Mouse (Mus musculus) ES-Bruce4 (cell line): ENCODE results near the gene Uhrf2. TPM values are rescaled to one million over a fixed set of nuclear protein-coding genes. Genes with fewer than 3 reads are reported as not detected.

Experiments
- H3K27ac ChIP-seq: 2 replicates; pipeline ENCODE4 v1.5.1; 2012; ENCODE audit warnings: low read length, inconsistent platforms; ENCODE audit not compliant: insufficient read depth
- H3K27me3 ChIP-seq: 2 replicates; pipeline ENCODE4 v1.6.1; 2012; ENCODE audit warnings: mild to moderate bottlenecking, low read length, inconsistent platforms; ENCODE audit not compliant: control insufficient read depth, poor library complexity, insufficient read depth, severe bottlenecking
- H3K36me3 ChIP-seq: 2 replicates; pipeline ENCODE4 v1.6.1; 2012; ENCODE audit warnings: inconsistent platforms, mild to moderate bottlenecking, low read length, moderate library complexity; ENCODE audit not compliant: control insufficient read depth, poor library complexity, insufficient read depth, severe bottlenecking
- H3K4me1 ChIP-seq: one replicate; pipeline ENCODE4 v1.8.1; 2011; ENCODE audit warnings: low read length; ENCODE audit not compliant: control insufficient read depth, insufficient read depth
- H3K4me3 ChIP-seq: 2 replicates; pipeline ENCODE4 v1.5.1; 2011; ENCODE audit warnings: low read depth, mild to moderate bottlenecking, low read length
- H3K9ac ChIP-seq: 2 replicates; pipeline ENCODE4 v1.6.1; 2012; ENCODE audit warnings: low read depth, mild to moderate bottlenecking, inconsistent platforms; ENCODE audit not compliant: poor library complexity, severe bottlenecking
- H3K9me3 ChIP-seq: replicated peaks from 2 replicates; pipeline ENCODE4 v1.6.1; 2012; ENCODE audit warnings: mild to moderate bottlenecking, low read length, inconsistent platforms; ENCODE audit not compliant: control insufficient read depth, poor library complexity, insufficient read depth, severe bottlenecking
- CTCF ChIP-seq: IDR thresholded peaks from one replicate; pipeline ENCODE4 v1.8.1; 2011; ENCODE audit warnings: low read depth, low read length
- EP300 ChIP-seq: IDR thresholded peaks from 2 replicates; pipeline ENCODE4 v1.6.1; 2011; ENCODE audit warnings: low read depth, low read length; ENCODE audit not compliant: insufficient read depth
- POLR2A ChIP-seq: IDR thresholded peaks from one replicate; pipeline ENCODE4 v1.8.1; 2011; ENCODE audit warnings: low read length; ENCODE audit not compliant: insufficient read depth
- polyA plus RNA-seq: library from polyadenylated mRNA; stranded (reverse); fragments of >200 nt; gene quantifications from 2 replicates; pipeline ENCODE4 v1.2.4, GENCODE M21; 2011; ENCODE audit warnings: low read depth; ENCODE audit not compliant: missing spikeins, insufficient read depth, insufficient read length

Gene Uhrf2
- polyA plus RNA-seq, 1 experiment, result 107 TPM

- H3K9me3 ChIP-seq, result no peaks in the 10 kb centered on the region
- H3K4me3 ChIP-seq, result no peak overlapping the region
- no peak overlapping the region for H3K27ac ChIP-seq
- no peak overlapping the region for H3K9ac ChIP-seq
- H3K27me3 ChIP-seq, result no peaks in the 10 kb centered on the region
- no peaks in the 10 kb centered on the region for H3K4me1 ChIP-seq
- peaks cover 44% of the 10 kb centered on the region for H3K36me3 ChIP-seq
- TF ChIP-seq EP300, result no peak
- TF ChIP-seq CTCF, result no peak
- no peak for TF ChIP-seq POLR2A
These were observed 74.9 kb downstream of the Uhrf2 start for GRCm38 (mm10) chr19:30105045-30105842.

- peaks cover 38% of the 10 kb centered on the region for H3K36me3 ChIP-seq
- H3K9ac ChIP-seq, result no peak overlapping the region
- H3K27ac ChIP-seq, result no peak overlapping the region
- TF ChIP-seq CTCF (no peak), POLR2A (no peak), EP300 (no peak)
- H3K4me1 ChIP-seq, result no peaks in the 10 kb centered on the region
- no peaks in the 10 kb centered on the region for H3K9me3 ChIP-seq
- H3K27me3 ChIP-seq, result no peaks in the 10 kb centered on the region
- H3K4me3 ChIP-seq, result no peak overlapping the region
These were observed 77.0 kb downstream of the Uhrf2 start for GRCm38 (mm10) chr19:30107221-30107845.

GRCm38 (mm10) chr19:30108616-30109015 lies 78.3 kb downstream of the Uhrf2 start:
- Histone ChIP-seq H3K4me3 (no peak overlapping the region), H3K9me3 (no peaks in the 10 kb centered on the region), H3K4me1 (no peaks in the 10 kb centered on the region), H3K27ac (no peak overlapping the region), H3K36me3 (peaks cover 32% of the 10 kb centered on the region), H3K27me3 (no peaks in the 10 kb centered on the region), H3K9ac (no peak overlapping the region)
- no peak for TF ChIP-seq POLR2A

GRCm38 (mm10) chr19:30109122-30109521 lies 78.8 kb downstream of the Uhrf2 start:
- Histone ChIP-seq H3K9me3 (no peaks in the 10 kb centered on the region), H3K27me3 (no peaks in the 10 kb centered on the region), H3K4me3 (no peak overlapping the region), H3K27ac (no peak overlapping the region), H3K4me1 (no peaks in the 10 kb centered on the region), H3K9ac (no peak overlapping the region), H3K36me3 (peaks cover 29% of the 10 kb centered on the region)
- no peak for TF ChIP-seq CTCF
- TF ChIP-seq POLR2A, result no peak
- TF ChIP-seq EP300, result no peak

GRCm38 (mm10) chr19:30111421-30111820 lies 81.1 kb downstream of the Uhrf2 start:
- H3K27me3 ChIP-seq, result no peaks in the 10 kb centered on the region
- peaks cover 28% of the 10 kb centered on the region for H3K36me3 ChIP-seq
- H3K4me1 ChIP-seq, result peaks cover 7% of the 10 kb centered on the region

More at GRCm38 (mm10) chr19:30111421-30111820, 81.1 kb downstream of the Uhrf2 start:
- TF ChIP-seq CTCF (no peak), EP300 (no peak), POLR2A (no peak)
- H3K4me3 ChIP-seq, result no peak overlapping the region
- H3K9me3 ChIP-seq, result no peaks in the 10 kb centered on the region
- no peak overlapping the region for H3K9ac ChIP-seq
- H3K27ac ChIP-seq, result no peak overlapping the region
